Mouse (Mus musculus): ENCODE measurements around the gene Ahnak.

- no peak for TF ChIP-seq ZKSCAN1 (IDR thresholded peaks at IDR 0.05; ENCODE audit: low read depth, low read length)
- TF ChIP-seq GABPA (IDR thresholded peaks at IDR 0.05; ENCODE audit: low read depth, low read length): no peak
- TF ChIP-seq CTCF (IDR thresholded peaks at IDR 0.05 in 2 of 3, conservative IDR thresholded peaks at IDR 0.05 in 1 of 3; ENCODE audit: control insufficient read depth in 1 of 3, insufficient read depth in 1 of 3, low read depth in 2 of 3, low read length in 3 of 3, poor library complexity in 1 of 3, severe bottlenecking in 1 of 3): no peak
- peak in 1 of 2 experiments; percentile 29; a peak in 2 of 4 replicates for TF ChIP-seq POLR2A (IDR thresholded peaks at IDR 0.05; ENCODE audit: control insufficient read depth in 1 of 2, insufficient read depth in 1 of 2, low read depth in 1 of 2, low read length in 2 of 2, poor library complexity in 1 of 2)
- no peak for TF ChIP-seq CHD2 (IDR thresholded peaks at IDR 0.05; ENCODE audit: low read length)
- no peak for TF ChIP-seq EP300 (IDR thresholded peaks at IDR 0.05; ENCODE audit: low read depth in 1 of 2, low read length in 2 of 2)
- no peak for TF ChIP-seq GATA1 (IDR thresholded peaks at IDR 0.05; ENCODE audit: low read depth, low read length)
- no peak for TF ChIP-seq ETS1 (IDR thresholded peaks at IDR 0.05; ENCODE audit: low read depth, low read length)
Measured at GRCm38 (mm10) chr19:8942276-8942964, 46.7 kb upstream of the Ahnak start.

Measured in MEL (cell line).